Mouse (Mus musculus) erythroblast, embryonic 14.5 days (primary cell): ENCODE measurements around the gene Ugt1a5. TPM values are rescaled to one million over a fixed set of nuclear protein-coding genes. Genes with fewer than 3 reads are reported as not detected.

ENCODE experiments used
- H3K27me3 ChIP-seq: 2 replicates; pipeline ENCODE4 v1.6.1; 2012; ENCODE audit warnings: inconsistent platforms; ENCODE audit not compliant: control insufficient read depth
- H3K36me3 ChIP-seq: 2 replicates; pipeline ENCODE4 v1.6.1; 2012; ENCODE audit warnings: mild to moderate bottlenecking, inconsistent platforms; ENCODE audit not compliant: control insufficient read depth
- H3K4me1 ChIP-seq: 2 replicates; pipeline ENCODE4 v1.6.1; 2012; ENCODE audit warnings: inconsistent platforms; ENCODE audit not compliant: control insufficient read depth
- H3K4me3 ChIP-seq: replicated peaks from 2 replicates; pipeline ENCODE3; 2012; ENCODE audit warnings: moderate library complexity, mild to moderate bottlenecking, inconsistent platforms
- H3K9me3 ChIP-seq: 2 replicates; pipeline ENCODE4 v1.6.1; 2012; ENCODE audit warnings: low read length, inconsistent platforms, mixed read lengths; ENCODE audit not compliant: control insufficient read depth
- GATA1 ChIP-seq: IDR thresholded peaks from 2 replicates; pipeline ENCODE4 v1.6.1; 2012; ENCODE audit warnings: low read length, inconsistent platforms, mixed read lengths
- TAL1 ChIP-seq: IDR thresholded peaks from 3 replicates; pipeline ENCODE4 v1.6.1; 2012; ENCODE audit warnings: low read length, inconsistent platforms, mixed read lengths
- polyA plus RNA-seq: library from polyadenylated mRNA; stranded (reverse); fragments of >175 nt; gene quantifications from 2 replicates; pipeline ENCODE4 v1.2.3, GENCODE M21; 2012

The Ugt1a5 gene
- polyA plus RNA-seq, 1 experiment = not detected

- no peak for TF ChIP-seq GATA1
- TF ChIP-seq TAL1 = no peak
- Histone ChIP-seq H3K27me3 (no peaks in the 10 kb centered on the region; the same call in 1 of the 2 replicates), H3K36me3 (no peaks in the 10 kb centered on the region), H3K9me3 (peaks cover 73% of the 10 kb centered on the region), H3K4me3 (no peak overlapping the region), H3K4me1 (no peaks in the 10 kb centered on the region)
Observed at GRCm38 (mm10) chr1:88243861-88244260, 78.0 kb downstream of the Ugt1a5 start.

GRCm38 (mm10) chr1:88245881-88246280, 80.1 kb downstream of the Ugt1a5 start:
- H3K4me1 ChIP-seq = no peaks in the 10 kb centered on the region
- no peaks in the 10 kb centered on the region; the same call in 1 of the 2 replicates for H3K27me3 ChIP-seq
- TF ChIP-seq TAL1 (no peak), GATA1 (no peak)
- H3K4me3 ChIP-seq = no peak overlapping the region
- H3K36me3 ChIP-seq = no peaks in the 10 kb centered on the region
- peaks cover 71% of the 10 kb centered on the region for H3K9me3 ChIP-seq

- Histone ChIP-seq H3K4me3 (no peak overlapping the region), H3K27me3 (no peaks in the 10 kb centered on the region; the same call in 1 of the 2 replicates), H3K4me1 (no peaks in the 10 kb centered on the region), H3K36me3 (no peaks in the 10 kb centered on the region), H3K9me3 (peaks cover 70% of the 10 kb centered on the region)
- TF ChIP-seq GATA1 (no peak), TAL1 (no peak)
Observed at GRCm38 (mm10) chr1:88246386-88246785, 80.6 kb downstream of the Ugt1a5 start.

- Histone ChIP-seq H3K4me3 (no peak overlapping the region), H3K4me1 (no peaks in the 10 kb centered on the region), H3K27me3 (peaks cover 2% of the 10 kb centered on the region; the same call in 1 of the 2 replicates), H3K36me3 (no peaks in the 10 kb centered on the region), H3K9me3 (peaks cover 70% of the 10 kb centered on the region)
- no peak for TF ChIP-seq TAL1
- TF ChIP-seq GATA1 = no peak
Observed at GRCm38 (mm10) chr1:88247660-88248059, 81.8 kb downstream of the Ugt1a5 start.

- peaks cover 2% of the 10 kb centered on the region; the same call in 1 of the 2 replicates for H3K27me3 ChIP-seq
- no peaks in the 10 kb centered on the region for H3K36me3 ChIP-seq
- TF ChIP-seq GATA1 (no peak), TAL1 (no peak)
- H3K4me3 ChIP-seq = no peak overlapping the region
- peaks cover 71% of the 10 kb centered on the region for H3K9me3 ChIP-seq
- no peaks in the 10 kb centered on the region for H3K4me1 ChIP-seq
Observed at GRCm38 (mm10) chr1:88248658-88249057, 82.8 kb downstream of the Ugt1a5 start.

- Histone ChIP-seq H3K27me3 (peaks cover 2% of the 10 kb centered on the region; the same call in 1 of the 2 replicates), H3K36me3 (no peaks in the 10 kb centered on the region), H3K9me3 (peaks cover 65% of the 10 kb centered on the region), H3K4me3 (no peak overlapping the region), H3K4me1 (no peaks in the 10 kb centered on the region)
- TF ChIP-seq TAL1 (no peak), GATA1 (no peak)
Observed at GRCm38 (mm10) chr1:88249596-88249995, 83.8 kb downstream of the Ugt1a5 start.

- H3K36me3 ChIP-seq = no peaks in the 10 kb centered on the region
- peaks cover 66% of the 10 kb centered on the region for H3K9me3 ChIP-seq
- H3K27me3 ChIP-seq = peaks cover 2% of the 10 kb centered on the region; the same call in 1 of the 2 replicates
- TF ChIP-seq GATA1 (no peak), TAL1 (no peak)
- H3K4me3 ChIP-seq = no peak overlapping the region
- H3K4me1 ChIP-seq = no peaks in the 10 kb centered on the region
Observed at GRCm38 (mm10) chr1:88250023-88250422, 84.2 kb downstream of the Ugt1a5 start.

GRCm38 (mm10) chr1:88253106-88253505, 87.3 kb downstream of the Ugt1a5 start:
- TF ChIP-seq GATA1 (no peak), TAL1 (no peak)
- no peaks in the 10 kb centered on the region for H3K4me1 ChIP-seq
- 0 out of 2 replicates have a peak, but pooled peaks cover 2% of the 10 kb centered on the region for H3K27me3 ChIP-seq
- H3K4me3 ChIP-seq = no peak overlapping the region
- peaks cover 60% of the 10 kb centered on the region for H3K9me3 ChIP-seq
- no peaks in the 10 kb centered on the region for H3K36me3 ChIP-seq

- Histone ChIP-seq H3K36me3 (no peaks in the 10 kb centered on the region), H3K4me3 (no peak overlapping the region), H3K9me3 (peaks cover 55% of the 10 kb centered on the region), H3K27me3 (0 out of 2 replicates have a peak, but pooled peaks cover 2% of the 10 kb centered on the region), H3K4me1 (no peaks in the 10 kb centered on the region)
- TF ChIP-seq GATA1 (no peak), TAL1 (no peak)
Observed at GRCm38 (mm10) chr1:88253540-88253939, 87.7 kb downstream of the Ugt1a5 start.
